Mouse (Mus musculus) neural tube, embryonic 15.5 days (tissue): ENCODE measurements around the gene Stk16. TPM values are rescaled to one million over a fixed set of nuclear protein-coding genes. Genes with fewer than 3 reads are reported as not detected.

ENCODE experiments used
- ATAC-seq: fragments of 200-750 bp; cut with Nextera tagmentation; 2 replicates; pipeline ENCODE4 v1.8.0; 2017; ENCODE audit warnings: mild to moderate bottlenecking, moderate TSS enrichment, moderate library complexity; ENCODE audit not compliant: low FRiP score
- H3K27ac ChIP-seq: fragments of 300-500 bp; sonication (generic); replicated peaks from 2 replicates; pipeline ENCODE4 v1.5.1; 2015; ENCODE audit warnings: mild to moderate bottlenecking, inconsistent platforms
- H3K27me3 ChIP-seq: fragments of 300-500 bp; sonication (generic); replicated peaks from 2 replicates; pipeline ENCODE4 v1.6.1; 2015; ENCODE audit warnings: inconsistent platforms
- H3K36me3 ChIP-seq: fragments of 300-500 bp; sonication (generic); 2 replicates; pipeline ENCODE4 v1.6.1; 2015; ENCODE audit warnings: inconsistent platforms
- H3K4me1 ChIP-seq: fragments of 300-500 bp; sonication (generic); 2 replicates; pipeline ENCODE4 v1.6.1; 2015; ENCODE audit warnings: inconsistent platforms
- H3K4me2 ChIP-seq: fragments of 300-500 bp; sonication (generic); 2 replicates; pipeline ENCODE4 v1.6.1; 2015; ENCODE audit warnings: inconsistent platforms, mild to moderate bottlenecking, moderate library complexity
- H3K4me3 ChIP-seq: fragments of 300-500 bp; sonication (generic); replicated peaks from 2 replicates; pipeline ENCODE4 v1.5.1; 2015; ENCODE audit warnings: mild to moderate bottlenecking, inconsistent platforms
- H3K9ac ChIP-seq: fragments of 300-500 bp; sonication (generic); replicated peaks from 2 replicates; pipeline ENCODE4 v1.6.1; 2015; ENCODE audit warnings: mild to moderate bottlenecking, inconsistent platforms
- H3K9me3 ChIP-seq: fragments of 300-500 bp; sonication (generic); replicated peaks from 2 replicates; pipeline ENCODE4 v1.6.1; 2016; ENCODE audit warnings: inconsistent platforms
- WGBS: fragments of 180-500 bp; shearing (Covaris S2); methylation state at CpG from one replicate; pipeline ENCODE4 v1.1.7; 2015; ENCODE audit warnings: mixed read lengths; 5-methylcytosine and 5-hydroxymethylcytosine counted together
- polyA plus RNA-seq: library from polyadenylated mRNA; unstranded; fragments of >200 nt; fragmentation: Nextera tagmentation; extraction: Ambion mirVana; gene quantifications from 2 replicates; pipeline ENCODE4 v1.2.1, GENCODE M21; 2015

Gene Stk16
- polyA plus RNA-seq, 1 experiment from 2014 or later: 158 TPM

DNA sequence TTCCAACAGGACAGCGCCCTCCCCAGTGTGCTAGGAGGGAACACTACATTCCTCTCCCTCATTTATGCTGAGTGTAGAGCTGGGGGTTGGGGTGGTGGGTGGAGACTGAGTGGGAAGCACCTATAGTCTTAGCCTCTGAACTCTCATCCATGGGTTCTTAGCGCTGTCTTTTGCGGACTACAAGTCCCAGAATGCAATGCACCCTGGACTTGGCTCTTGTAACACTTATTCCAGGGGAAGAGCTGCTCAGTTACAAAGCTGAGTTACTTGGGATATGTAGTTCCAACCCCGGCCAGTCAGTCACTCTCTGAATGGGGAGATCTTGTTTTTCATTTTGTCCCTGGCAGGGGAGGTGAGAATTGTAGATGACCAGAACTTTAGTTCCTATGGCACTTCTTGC lies 34.2 kb downstream of the Stk16 start:
- Histone ChIP-seq H3K9ac (no peak overlapping the region), H3K4me3 (no peak overlapping the region), H3K4me1 (peaks cover 9% of the 10 kb centered on the region; the same call in 1 of the 2 replicates), H3K9me3 (no peaks in the 10 kb centered on the region), H3K36me3 (peaks cover 32% of the 10 kb centered on the region), H3K27me3 (no peaks in the 10 kb centered on the region), H3K4me2 (no peak overlapping the region), H3K27ac (no peak overlapping the region)
- 32% methylated on average over 4 of the region's 4 CpGs for WGBS
- ATAC-seq: peak; percentile 77

DNA sequence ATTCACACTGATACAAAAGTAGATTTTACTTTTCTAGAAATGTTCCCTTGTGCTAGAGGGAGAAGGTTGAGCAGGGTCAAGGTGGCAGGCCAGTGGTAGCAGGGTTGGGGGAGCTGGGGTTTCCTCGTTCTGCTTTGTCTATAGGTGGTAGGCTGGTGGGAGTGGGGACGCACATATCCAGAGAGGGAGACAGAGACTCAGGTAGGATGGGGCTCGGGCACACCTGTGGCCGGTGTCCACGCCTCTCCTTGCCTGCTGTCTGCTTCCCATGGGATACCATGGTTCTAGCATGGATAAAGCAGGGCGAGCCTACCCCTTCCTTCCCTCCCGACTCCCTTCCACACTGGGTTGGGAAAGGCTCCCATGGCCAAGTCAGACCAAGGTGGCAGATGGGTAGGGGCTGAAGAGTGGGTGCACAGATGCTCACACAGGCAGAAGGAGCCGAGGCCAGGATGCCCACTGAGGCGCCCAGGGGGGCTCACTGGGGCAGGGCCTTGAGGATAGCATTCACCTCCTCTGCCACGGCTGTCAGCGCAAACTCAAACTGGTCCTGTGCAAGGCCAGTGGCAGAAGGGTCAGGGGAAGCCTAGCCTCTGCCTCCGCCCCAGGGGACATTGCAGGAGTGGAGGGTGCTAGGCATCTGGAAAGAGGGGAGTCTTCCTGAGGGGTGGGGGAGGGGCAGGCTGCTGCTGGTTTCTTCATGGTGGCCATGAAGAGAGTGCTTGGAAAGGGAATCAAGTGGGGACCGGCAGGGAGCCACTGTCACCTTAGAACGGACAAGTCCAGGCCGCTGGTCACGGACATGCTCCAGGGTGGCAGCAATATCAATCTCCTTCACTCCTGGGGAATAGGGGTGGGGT lies 36.7 kb downstream of the Stk16 start:
- Histone ChIP-seq H3K9ac (no peak overlapping the region), H3K36me3 (peaks cover 12% of the 10 kb centered on the region), H3K27me3 (no peaks in the 10 kb centered on the region), H3K9me3 (no peaks in the 10 kb centered on the region), H3K4me1 (peaks cover 16% of the 10 kb centered on the region), H3K4me3 (no peak overlapping the region), H3K27ac (no peak overlapping the region), H3K4me2 (no peak overlapping the region)
- no peak for ATAC-seq
- WGBS: 84% methylated on average over 16 of the region's 16 CpGs

DNA sequence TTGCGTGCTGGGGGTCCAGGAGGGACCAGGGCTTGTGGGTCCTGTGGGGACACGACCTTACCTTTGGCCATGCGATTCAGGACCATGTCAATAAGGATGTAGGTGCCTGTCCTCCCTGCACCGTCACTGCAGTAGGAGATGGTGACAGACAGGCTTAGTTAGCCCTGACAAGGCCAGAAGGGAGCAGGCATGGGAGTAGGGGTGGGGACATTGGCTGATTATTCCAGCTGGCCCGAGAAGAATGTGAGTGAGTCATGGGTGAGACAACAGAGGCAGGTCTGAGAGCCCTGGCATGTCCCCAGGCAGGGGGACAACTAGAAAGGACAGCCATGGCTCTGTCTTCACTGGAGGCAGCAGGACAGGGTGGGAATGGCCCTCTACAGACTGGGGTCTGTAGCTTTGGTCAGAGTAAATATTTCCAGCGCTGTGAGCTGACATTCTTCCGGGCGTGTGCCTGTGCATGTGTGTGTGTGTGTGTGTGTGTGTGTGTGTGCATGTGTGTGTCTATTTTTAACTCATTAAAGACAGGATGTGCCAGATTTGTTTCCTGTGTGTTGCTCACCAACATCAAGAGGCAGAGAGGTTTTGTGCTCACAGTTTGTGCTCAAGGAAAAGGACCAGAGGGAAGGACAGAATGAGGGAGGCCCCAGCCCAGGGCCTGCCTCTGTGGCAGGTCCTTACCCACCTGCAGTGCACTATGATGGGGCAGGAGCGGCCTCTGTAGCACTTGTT lies 37.6 kb downstream of the Stk16 start:
- WGBS: 53% methylated on average over 9 of the region's 9 CpGs
- Histone ChIP-seq H3K4me3 (no peak overlapping the region), H3K4me1 (peaks cover 16% of the 10 kb centered on the region), H3K4me2 (no peak overlapping the region), H3K9me3 (no peaks in the 10 kb centered on the region), H3K36me3 (peaks cover 12% of the 10 kb centered on the region), H3K27ac (no peak overlapping the region), H3K27me3 (no peaks in the 10 kb centered on the region), H3K9ac (no peak overlapping the region)
- ATAC-seq: no peak

DNA sequence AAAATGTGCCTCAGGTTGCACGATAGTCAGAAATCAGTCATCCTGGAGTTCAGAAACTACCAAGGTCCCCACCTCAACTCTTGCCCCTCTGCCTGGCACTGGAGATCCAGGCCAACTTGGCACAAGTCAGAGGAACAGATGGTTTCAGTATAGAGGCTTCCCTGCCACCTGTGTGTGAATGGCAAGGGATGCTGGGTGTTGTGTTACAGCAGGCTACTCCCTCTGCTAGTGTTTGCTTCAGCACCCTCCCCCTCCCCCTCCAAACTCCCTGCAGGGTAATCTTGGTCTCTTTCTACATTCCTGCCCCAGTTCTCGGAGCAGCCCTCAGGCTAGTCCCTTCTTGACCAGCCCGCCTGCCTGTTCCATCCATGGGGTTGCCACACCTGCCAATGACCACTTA lies 39.9 kb downstream of the Stk16 start:
- no peak overlapping the region for H3K27ac ChIP-seq
- no peak overlapping the region for H3K9ac ChIP-seq
- no peak overlapping the region for H3K4me2 ChIP-seq
- 60% methylated on average over 3 of the region's 3 CpGs for WGBS
- H3K4me3 ChIP-seq: no peak overlapping the region
- ATAC-seq: no peak
- no peaks in the 10 kb centered on the region for H3K9me3 ChIP-seq
- H3K27me3 ChIP-seq: no peaks in the 10 kb centered on the region
- H3K36me3 ChIP-seq: 0 out of 2 replicates have a peak, but pooled peaks cover 2% of the 10 kb centered on the region
- H3K4me1 ChIP-seq: peaks cover 16% of the 10 kb centered on the region

DNA sequence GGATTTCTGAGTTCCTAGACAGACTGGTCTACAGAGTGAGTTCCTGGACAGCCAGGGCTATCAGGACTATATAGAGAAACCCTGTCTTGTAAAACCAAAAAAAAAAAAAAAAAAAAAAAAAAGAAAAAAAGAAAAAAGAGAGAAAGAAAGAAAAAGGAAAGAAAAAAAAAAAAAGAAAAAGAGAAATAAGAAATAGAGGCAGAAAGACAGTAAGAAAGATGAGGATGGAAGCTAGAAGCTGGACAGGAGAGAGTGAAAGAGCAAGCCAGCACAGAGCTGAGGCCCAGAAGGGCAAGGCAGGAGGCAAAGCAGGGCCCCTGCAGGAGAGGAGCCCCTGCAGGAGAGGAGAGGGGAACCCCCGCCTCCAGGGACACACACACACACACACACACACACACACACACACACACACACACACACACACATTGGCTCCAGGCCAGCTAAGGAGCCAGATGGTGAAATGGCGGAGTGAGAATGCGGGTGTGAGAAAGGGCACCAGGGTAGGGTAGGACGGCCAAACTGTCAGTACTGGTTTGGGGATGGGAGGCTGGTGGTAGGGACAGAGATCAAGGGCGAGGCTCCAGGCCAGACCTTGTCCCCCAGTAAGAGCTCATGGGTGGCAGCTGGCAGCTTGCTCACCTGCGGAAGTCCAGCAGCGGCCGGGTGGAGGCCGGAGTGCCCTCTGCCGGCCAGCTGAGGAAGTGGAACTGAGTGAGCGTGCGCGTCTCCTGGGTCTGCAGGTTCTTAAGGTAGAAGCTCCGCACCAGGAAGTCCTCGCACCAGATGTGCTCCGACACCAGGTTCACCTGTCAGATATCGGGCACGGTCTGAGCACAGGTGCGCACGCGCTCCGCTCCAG lies 40.7 kb downstream of the Stk16 start:
- H3K9me3 ChIP-seq: no peaks in the 10 kb centered on the region
- peak; percentile 40 for ATAC-seq
- no peak overlapping the region for H3K27ac ChIP-seq
- peaks cover 16% of the 10 kb centered on the region for H3K4me1 ChIP-seq
- H3K4me3 ChIP-seq: peak overlapping the region; percentile 27
- 4% methylated on average over 21 of the region's 22 CpGs for WGBS
- peak overlapping the region; percentile 57 for H3K4me2 ChIP-seq
- no peaks in the 10 kb centered on the region for H3K27me3 ChIP-seq
- 0 out of 2 replicates have a peak, but pooled peaks cover 4% of the 10 kb centered on the region for H3K36me3 ChIP-seq
- 0 out of 2 replicates have a peak overlapping the region, but pooled peaks have one; percentile 10 for H3K9ac ChIP-seq

DNA sequence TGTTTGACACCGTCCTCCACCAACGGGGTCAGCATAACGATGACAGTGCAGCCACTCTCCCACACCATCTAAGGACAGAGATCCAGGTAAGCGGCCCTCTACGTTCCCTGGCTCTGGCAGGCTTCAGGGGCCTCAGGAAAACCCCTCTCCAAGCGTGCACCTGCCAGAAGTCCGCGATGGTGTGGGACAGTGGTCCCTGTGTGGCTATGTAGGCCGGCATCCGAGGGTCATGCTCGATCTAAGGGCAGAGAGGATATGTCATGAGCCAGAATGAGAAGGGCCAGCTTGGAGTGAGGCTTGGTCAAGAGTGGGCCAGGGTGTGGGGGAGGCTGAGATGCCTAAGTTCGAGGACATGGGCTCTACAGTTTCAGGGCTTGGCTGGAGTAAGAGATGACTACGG lies 41.7 kb downstream of the Stk16 start:
- peaks cover 10% of the 10 kb centered on the region; the same call in 1 of the 2 replicates for H3K36me3 ChIP-seq
- H3K4me3 ChIP-seq: no peak overlapping the region
- H3K27me3 ChIP-seq: no peaks in the 10 kb centered on the region
- WGBS: 71% methylated on average over 13 of the region's 13 CpGs
- H3K9ac ChIP-seq: no peak overlapping the region
- H3K27ac ChIP-seq: no peak overlapping the region
- no peak for ATAC-seq
- H3K9me3 ChIP-seq: no peaks in the 10 kb centered on the region
- no peak overlapping the region for H3K4me2 ChIP-seq
- peaks cover 16% of the 10 kb centered on the region for H3K4me1 ChIP-seq

DNA sequence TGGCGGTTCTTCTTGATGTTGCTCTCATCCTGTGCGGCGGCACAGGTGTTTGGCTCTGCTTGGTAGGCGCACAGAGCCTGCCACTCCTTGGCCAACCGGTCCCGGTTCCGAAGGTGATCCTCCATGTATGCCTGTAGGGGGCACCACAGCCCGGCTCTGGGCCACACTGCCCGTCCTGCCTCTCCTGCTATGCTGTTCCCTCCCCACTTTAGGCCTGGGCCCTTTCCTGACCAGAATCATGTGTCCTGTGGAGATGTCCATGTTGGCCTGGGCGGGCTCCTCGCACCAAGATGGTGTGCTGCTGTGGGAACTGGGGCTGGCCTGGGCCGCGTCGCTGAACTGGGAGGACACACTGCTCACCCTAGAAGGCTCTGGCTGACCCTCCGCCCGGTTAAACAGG lies 42.4 kb downstream of the Stk16 start:
- no peak for ATAC-seq
- H3K4me3 ChIP-seq: no peak overlapping the region
- 79% methylated on average over 16 of the region's 16 CpGs for WGBS
- H3K4me1 ChIP-seq: peaks cover 10% of the 10 kb centered on the region
- H3K4me2 ChIP-seq: no peak overlapping the region
- peaks cover 10% of the 10 kb centered on the region; the same call in 1 of the 2 replicates for H3K36me3 ChIP-seq
- no peak overlapping the region for H3K9ac ChIP-seq
- 0 out of 2 replicates have a peak, but pooled peaks cover 3% of the 10 kb centered on the region for H3K27me3 ChIP-seq
- H3K9me3 ChIP-seq: no peaks in the 10 kb centered on the region
- no peak overlapping the region for H3K27ac ChIP-seq

DNA sequence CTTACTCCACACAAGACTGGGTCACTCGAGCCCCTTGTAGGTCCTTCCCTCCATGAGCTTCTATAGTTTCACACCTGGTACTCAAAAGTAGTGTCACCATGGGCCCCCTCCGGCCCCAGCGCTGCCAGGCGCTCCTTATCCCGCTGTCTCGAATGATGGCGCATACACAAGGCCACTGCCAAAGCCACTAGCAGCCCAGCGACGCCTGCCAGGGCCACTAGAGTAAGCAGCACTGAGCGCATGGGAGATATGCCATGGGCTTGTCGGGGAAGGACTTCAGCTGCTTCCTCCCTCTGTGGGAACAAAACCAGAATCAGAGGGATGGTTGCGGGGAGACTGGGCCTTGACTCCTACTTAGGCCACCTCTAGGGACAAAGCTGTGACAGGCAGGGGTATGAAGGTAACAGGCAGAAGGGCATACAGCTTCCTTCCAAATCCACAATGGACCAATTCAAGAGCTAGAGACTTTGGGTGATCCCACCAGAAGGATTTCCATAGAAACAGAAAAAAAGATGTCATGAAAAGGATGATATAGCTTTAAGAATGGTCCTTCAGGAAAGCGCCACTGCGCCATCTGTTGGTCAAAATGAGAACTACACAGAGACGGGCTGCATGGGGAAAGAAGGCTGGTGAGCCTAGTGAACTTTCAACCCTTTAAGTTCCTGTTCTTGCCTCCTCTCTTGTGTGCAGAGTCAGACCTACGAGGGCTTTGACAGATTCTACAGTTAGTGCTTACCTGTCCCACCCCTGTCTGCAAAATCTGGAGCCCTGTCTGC lies 43.4 kb downstream of the Stk16 start:
- H3K27ac ChIP-seq: no peak overlapping the region
- peaks cover 10% of the 10 kb centered on the region; the same call in 1 of the 2 replicates for H3K36me3 ChIP-seq
- no peak overlapping the region for H3K9ac ChIP-seq
- ATAC-seq: no peak
- no peak overlapping the region for H3K4me2 ChIP-seq
- 62% methylated on average over 16 of the region's 16 CpGs for WGBS
- H3K27me3 ChIP-seq: 0 out of 2 replicates have a peak, but pooled peaks cover 7% of the 10 kb centered on the region
- H3K9me3 ChIP-seq: no peaks in the 10 kb centered on the region
- peaks cover 7% of the 10 kb centered on the region for H3K4me1 ChIP-seq
- H3K4me3 ChIP-seq: no peak overlapping the region

DNA sequence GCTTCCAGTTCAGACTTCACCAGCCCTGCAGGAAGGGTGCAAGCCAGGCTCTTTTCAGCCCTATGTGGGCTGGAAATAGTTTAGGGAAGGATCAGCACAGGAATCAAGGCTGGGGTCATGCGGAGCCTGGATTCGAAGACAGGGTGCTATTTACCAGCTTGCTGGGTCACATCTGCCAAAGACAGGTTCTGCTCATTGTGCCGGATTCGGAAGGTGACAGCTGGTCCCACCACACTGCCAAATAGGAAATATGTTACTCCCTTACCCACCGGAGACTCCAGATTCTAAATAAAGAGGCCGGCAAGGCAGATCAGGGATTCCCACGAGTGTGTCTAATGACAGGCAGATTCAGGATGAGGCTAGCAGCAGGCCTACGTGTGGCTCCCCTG lies 44.0 kb downstream of the Stk16 start:
- Histone ChIP-seq H3K27ac (no peak overlapping the region), H3K36me3 (peaks cover 10% of the 10 kb centered on the region; the same call in 1 of the 2 replicates), H3K9me3 (no peaks in the 10 kb centered on the region), H3K27me3 (0 out of 2 replicates have a peak, but pooled peaks cover 7% of the 10 kb centered on the region), H3K4me3 (no peak overlapping the region), H3K4me1 (peaks cover 7% of the 10 kb centered on the region), H3K4me2 (no peak overlapping the region), H3K9ac (no peak overlapping the region)
- 48% methylated on average over 8 of the region's 8 CpGs for WGBS
- ATAC-seq: no peak

DNA sequence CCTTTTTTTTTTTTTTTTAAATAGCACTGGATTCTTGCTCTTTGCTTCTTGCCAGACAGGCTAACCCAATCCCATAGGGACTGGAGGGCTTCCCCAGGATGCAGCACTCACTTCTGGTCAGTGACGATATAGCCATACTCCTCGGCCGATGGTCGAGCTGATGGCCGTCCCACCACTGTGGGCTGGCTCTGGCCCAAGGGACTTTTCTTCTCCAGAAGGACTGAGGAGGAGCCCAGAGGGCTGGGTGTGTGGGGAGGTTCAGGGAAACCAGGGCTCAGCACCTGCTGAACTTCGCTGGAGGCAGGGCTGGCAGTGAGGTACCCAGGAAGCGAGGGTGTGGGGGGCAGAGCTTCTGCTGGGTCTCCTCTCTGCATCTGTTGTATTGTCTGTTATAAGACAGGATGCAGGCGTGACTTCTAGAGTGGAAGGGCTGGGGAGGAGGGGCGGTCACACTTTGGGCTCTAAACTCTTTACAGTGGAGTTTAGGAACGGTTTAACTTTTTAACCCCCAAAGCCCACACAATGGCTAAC lies 44.9 kb downstream of the Stk16 start:
- H3K27me3 ChIP-seq: peaks cover 11% of the 10 kb centered on the region
- no peak overlapping the region for H3K27ac ChIP-seq
- no peak for ATAC-seq
- H3K9ac ChIP-seq: no peak overlapping the region
- H3K4me1 ChIP-seq: peaks cover 7% of the 10 kb centered on the region
- WGBS: 68% methylated on average over 10 of the region's 10 CpGs
- no peak overlapping the region for H3K4me2 ChIP-seq
- peaks cover 10% of the 10 kb centered on the region; the same call in 1 of the 2 replicates for H3K36me3 ChIP-seq
- H3K4me3 ChIP-seq: no peak overlapping the region
- H3K9me3 ChIP-seq: no peaks in the 10 kb centered on the region
